Mouse (Mus musculus) small intestine, adult 2 months (tissue): ENCODE results near the gene Ppp6r3. TPM values are rescaled to one million over a fixed set of nuclear protein-coding genes. Genes with fewer than 3 reads are reported as not detected.
A peak's percentile ranks its signal among the peaks of the same experiment; 100 is the strongest.

ENCODE experiments used
- H3K27ac ChIP-seq: fragments of 200-500 bp; 2 replicates; pipeline ENCODE4 v1.5.1; 2012; ENCODE audit warnings: low read depth, low read length, control low read depth, inconsistent platforms; ENCODE audit not compliant: insufficient read depth
- H3K27me3 ChIP-seq: fragments of 200-500 bp; 2 replicates; pipeline ENCODE4 v1.6.1; 2012; ENCODE audit warnings: mild to moderate bottlenecking, moderate library complexity, low read length, inconsistent platforms; ENCODE audit not compliant: control insufficient read depth, insufficient read depth
- H3K36me3 ChIP-seq: fragments of 200-500 bp; 2 replicates; pipeline ENCODE4 v1.6.1; 2012; ENCODE audit warnings: mild to moderate bottlenecking, low read length, control low read depth, inconsistent platforms; ENCODE audit not compliant: control insufficient read depth, insufficient read depth
- H3K4me1 ChIP-seq: fragments of 200-500 bp; 2 replicates; pipeline ENCODE4 v1.6.1; 2012; ENCODE audit warnings: low read length, inconsistent platforms, mixed read lengths; ENCODE audit not compliant: control insufficient read depth, insufficient read depth, insufficient read length
- H3K4me3 ChIP-seq: fragments of 200-500 bp; 2 replicates; pipeline ENCODE4 v1.5.1; 2012; ENCODE audit warnings: low read depth, mild to moderate bottlenecking, control low read depth, inconsistent platforms, low read length, moderate library complexity
- CTCF ChIP-seq: fragments of 200-500 bp; IDR thresholded peaks from 2 replicates; pipeline ENCODE4 v1.5.1; 2012; ENCODE audit warnings: low read depth, mild to moderate bottlenecking, control low read depth, inconsistent platforms, low read length, moderate library complexity, mixed read lengths; ENCODE audit not compliant: insufficient replicate concordance, insufficient read length; ENCODE audit errors: extremely low read depth
- POLR2A ChIP-seq: fragments of 200-500 bp; IDR thresholded peaks from 2 replicates; pipeline ENCODE4 v1.6.1; 2012; ENCODE audit warnings: low read depth, mild to moderate bottlenecking, control low read depth, inconsistent platforms, low read length, moderate library complexity
- WGBS: fragments of 180-500 bp; shearing (Covaris S2); methylation state at CpG from one replicate; pipeline ENCODE4 v1.1.7; 2018; 5-methylcytosine and 5-hydroxymethylcytosine counted together
- polyA plus RNA-seq: library from polyadenylated mRNA; depleted of rRNA; stranded (reverse); fragments of >200 nt; gene quantifications from 2 replicates; pipeline ENCODE4 v1.2.3, GENCODE M21; 2012

Ppp6r3 gene
- polyA plus RNA-seq, 1 experiment, result 67.9 TPM

DNA sequence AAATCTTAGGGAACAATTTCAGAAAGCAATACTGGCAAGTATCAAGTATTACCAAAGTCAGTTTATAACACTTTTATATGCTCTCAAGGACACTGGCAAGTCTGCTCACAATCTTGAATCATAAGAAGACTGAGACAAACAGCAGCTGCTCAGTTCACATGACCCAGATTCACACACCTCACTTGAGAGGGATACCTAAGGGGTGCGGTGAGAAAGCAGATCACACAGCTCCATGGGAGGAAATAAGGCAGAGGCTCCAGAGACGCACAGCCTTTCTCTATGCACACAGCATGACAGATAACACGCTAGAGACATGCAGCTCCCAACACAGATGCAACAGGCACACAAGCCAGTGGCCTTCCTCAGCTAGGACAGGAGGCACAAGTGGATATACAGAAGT is 45.8 kb downstream of the Ppp6r3 start:
- TF ChIP-seq POLR2A (no peak), CTCF (no peak)
- 51% methylated on average over 3 of the region's 3 CpGs for WGBS
- Histone ChIP-seq H3K36me3 (peaks cover 7% of the 10 kb centered on the region), H3K27ac (no peak overlapping the region), H3K4me1 (no peaks in the 10 kb centered on the region), H3K4me3 (no peak overlapping the region), H3K27me3 (no peaks in the 10 kb centered on the region)

GRCm38 (mm10) chr19:3528646-3529045 is 46.9 kb downstream of the Ppp6r3 start:
- Histone ChIP-seq H3K4me3 (no peak overlapping the region), H3K27ac (no peak overlapping the region), H3K27me3 (no peaks in the 10 kb centered on the region), H3K36me3 (peaks cover 14% of the 10 kb centered on the region), H3K4me1 (no peaks in the 10 kb centered on the region)
- TF ChIP-seq CTCF (no peak), POLR2A (no peak)
- WGBS, result 55% methylated on average over 4 of the region's 4 CpGs

GRCm38 (mm10) chr19:3527531-3527930 is 48.0 kb downstream of the Ppp6r3 start:
- Histone ChIP-seq H3K27ac (no peak overlapping the region), H3K27me3 (no peaks in the 10 kb centered on the region), H3K4me3 (no peak overlapping the region), H3K36me3 (peaks cover 16% of the 10 kb centered on the region), H3K4me1 (no peaks in the 10 kb centered on the region)
- 99% methylated on average over 4 of the region's 4 CpGs for WGBS
- no peak for TF ChIP-seq POLR2A
- no peak for TF ChIP-seq CTCF

- WGBS, result 69% methylated on average over 4 of the region's 4 CpGs
- Histone ChIP-seq H3K36me3 (peaks cover 34% of the 10 kb centered on the region), H3K27ac (peak overlapping the region; percentile 9; the same call in 1 of the 2 replicates), H3K27me3 (no peaks in the 10 kb centered on the region), H3K4me1 (peaks cover 3% of the 10 kb centered on the region; the same call in 1 of the 2 replicates), H3K4me3 (no peak overlapping the region)
- no peak for TF ChIP-seq CTCF
- TF ChIP-seq POLR2A, result no peak
Observed at GRCm38 (mm10) chr19:3519471-3520169, 55.9 kb downstream of the Ppp6r3 start.

DNA sequence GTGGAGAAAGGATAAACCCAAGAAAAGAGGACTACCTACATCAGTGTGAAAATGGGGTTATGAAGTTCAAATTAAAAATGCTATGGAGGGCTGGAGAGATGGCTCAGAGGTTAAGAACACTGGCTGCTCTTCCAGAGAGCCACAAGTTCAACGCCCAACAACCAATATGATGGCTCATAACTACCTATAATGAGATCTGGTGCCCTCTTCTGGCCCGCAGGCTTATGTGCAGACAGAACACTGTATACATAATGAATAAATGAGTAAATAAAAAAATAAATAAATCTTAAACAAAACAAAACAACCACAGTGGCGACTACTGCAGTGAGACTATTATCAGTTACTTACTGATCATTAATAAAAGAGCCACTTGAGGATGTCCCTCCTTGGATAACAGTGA is 78.3 kb downstream of the Ppp6r3 start:
- Histone ChIP-seq H3K27ac (no peak overlapping the region), H3K27me3 (no peaks in the 10 kb centered on the region), H3K4me3 (no peak overlapping the region), H3K4me1 (no peaks in the 10 kb centered on the region), H3K36me3 (peaks cover 50% of the 10 kb centered on the region)
- 94% methylated on average over 3 of the region's 3 CpGs for WGBS
- TF ChIP-seq POLR2A, result no peak
- no peak for TF ChIP-seq CTCF

DNA sequence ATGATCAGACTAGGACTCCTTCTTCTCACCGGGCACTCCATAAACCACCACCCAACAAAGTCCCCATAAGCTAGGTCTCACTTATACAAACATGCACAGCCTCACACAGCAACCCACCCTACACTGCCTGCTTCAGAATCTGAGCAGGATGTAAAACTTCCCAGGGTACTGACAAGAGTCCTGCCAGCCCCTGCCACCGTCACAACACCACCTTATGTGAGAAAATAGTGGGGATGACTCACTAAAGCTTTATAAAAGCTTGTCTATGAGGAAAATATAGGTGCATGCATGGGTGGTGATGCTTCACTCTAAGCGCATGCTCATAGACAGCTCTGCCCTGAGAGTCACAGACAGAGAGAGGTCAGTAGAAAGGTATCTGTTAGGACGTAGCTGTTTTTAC is 85.7 kb downstream of the Ppp6r3 start:
- TF ChIP-seq CTCF, result no peak
- TF ChIP-seq POLR2A, result no peak

DNA sequence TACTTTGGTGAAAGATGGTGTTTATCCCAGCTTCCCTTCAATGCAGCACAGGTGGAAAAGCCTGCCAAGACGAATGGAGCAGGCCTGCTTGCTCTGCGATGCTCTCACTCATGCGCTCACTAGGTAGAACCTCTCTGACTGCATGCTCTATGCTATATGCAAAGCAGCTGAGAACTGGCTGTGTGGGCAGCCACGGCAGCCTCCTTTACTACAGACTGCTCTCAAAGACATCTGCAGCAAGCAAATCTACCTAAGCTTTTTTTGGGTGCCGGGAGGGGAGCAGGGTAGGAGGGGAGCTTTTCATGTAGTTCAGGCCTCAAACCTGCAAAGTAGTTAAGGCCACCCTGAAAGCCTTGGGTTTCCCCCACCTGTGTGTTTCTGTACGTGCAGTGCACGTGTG is 92.7 kb downstream of the Ppp6r3 start:
- H3K36me3 ChIP-seq, result peaks cover 66% of the 10 kb centered on the region
- no peaks in the 10 kb centered on the region for H3K4me1 ChIP-seq
- H3K27ac ChIP-seq, result no peak overlapping the region
- WGBS, result 94% methylated on average over 7 of the region's 7 CpGs
- TF ChIP-seq CTCF (no peak), POLR2A (no peak)
- no peak overlapping the region for H3K4me3 ChIP-seq
- H3K27me3 ChIP-seq, result no peaks in the 10 kb centered on the region

More for the DNA sequence above, 85.7 kb downstream of the Ppp6r3 start:
- Histone ChIP-seq H3K4me3 (no peak overlapping the region), H3K36me3 (peaks cover 67% of the 10 kb centered on the region), H3K4me1 (no peaks in the 10 kb centered on the region), H3K27me3 (no peaks in the 10 kb centered on the region), H3K27ac (no peak overlapping the region)
- 95% methylated on average over 4 of the region's 4 CpGs for WGBS
